Mouse (Mus musculus): ENCODE measurements around the gene Raly.

DNA sequence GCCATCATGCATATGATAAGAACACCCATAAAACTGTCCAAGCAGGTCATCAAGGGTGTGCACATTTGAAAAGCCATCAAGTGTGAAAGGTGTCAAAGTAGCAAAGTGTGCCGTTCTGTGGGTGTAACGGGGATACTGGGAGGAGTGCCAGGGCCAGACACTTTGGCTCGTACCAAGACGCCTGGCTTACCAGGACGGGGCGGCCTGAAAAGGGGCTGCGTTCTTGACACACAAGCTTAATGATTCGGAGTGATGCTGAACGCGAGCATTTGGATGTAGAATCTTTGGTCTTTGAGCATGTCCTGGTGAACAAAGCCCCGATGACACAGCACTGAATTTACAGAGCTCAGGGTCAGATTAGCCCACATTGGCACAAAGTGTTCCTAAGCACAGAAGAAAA lies 4.1 kb upstream of the Raly start:
- no peak for TF ChIP-seq POLR2A (IDR thresholded peaks at IDR 0.05; ENCODE audit: low read depth, low read length)
- no peak for TF ChIP-seq CTCF (conservative IDR thresholded peaks at IDR 0.05 in 1 of 2, IDR thresholded peaks at IDR 0.05 in 1 of 2; ENCODE audit: low read depth in 2 of 2, low read length in 2 of 2)
- no peak for TF ChIP-seq MEF2A (IDR thresholded peaks at IDR 0.05; ENCODE audit: borderline replicate concordance, low read depth, low read length)
- TF ChIP-seq SMC3 (IDR thresholded peaks at IDR 0.05; ENCODE audit: low read depth, low read length) = no peak
- no peak for TF ChIP-seq HCFC1 (IDR thresholded peaks at IDR 0.05; ENCODE audit: low read depth, low read length)
- TF ChIP-seq E2F4 (IDR thresholded peaks at IDR 0.05; ENCODE audit: insufficient replicate concordance, low read depth, low read length) = no peak
- TF ChIP-seq CHD1 (IDR thresholded peaks at IDR 0.05; ENCODE audit: low read depth, low read length) = no peak
- no peak for TF ChIP-seq PAX5 (IDR thresholded peaks at IDR 0.05; ENCODE audit: low read length)
- no peak for TF ChIP-seq EP300 (IDR thresholded peaks at IDR 0.05; ENCODE audit: low read length)
- no peak for TF ChIP-seq BHLHE40 (IDR thresholded peaks at IDR 0.05; ENCODE audit: low read depth, low read length)
- TF ChIP-seq TBP (conservative IDR thresholded peaks at IDR 0.05; ENCODE audit: low read depth, low read length) = no peak
- no peak for TF ChIP-seq USF1 (IDR thresholded peaks at IDR 0.05; ENCODE audit: low read depth, low read length)
